Mouse (Mus musculus) embryonic facial prominence, embryonic 11.5 days (tissue): Measurements from ENCODE around the gene Abhd2. TPM values are rescaled to one million over a fixed set of nuclear protein-coding genes. Genes with fewer than 3 reads are reported as not detected.
A peak's percentile ranks its signal among the peaks of the same experiment; 100 is the strongest.

Experiments used
- ATAC-seq: fragments of 200-750 bp; cut with Nextera tagmentation; replicated peaks from 2 replicates; pipeline ENCODE4 v1.8.0; 2017; ENCODE audit warnings: low read depth; ENCODE audit not compliant: insufficient number of reproducible peaks, low FRiP score, low TSS enrichment
- DNase-seq: peaks from one replicate; pipeline ENCODE4 v3.0.0-alpha.2; 2015; ENCODE audit warnings: low spot score
- H3K27ac ChIP-seq: fragments of 300-500 bp; sonication (generic); replicated peaks from 2 replicates; pipeline ENCODE4 v1.5.1; 2014; ENCODE audit warnings: mild to moderate bottlenecking, low read depth, low read length, control low read depth
- H3K27me3 ChIP-seq: fragments of 300-500 bp; sonication (generic); 2 replicates; pipeline ENCODE4 v1.6.1; 2014; ENCODE audit warnings: mild to moderate bottlenecking, low read length, moderate library complexity, mixed read lengths; ENCODE audit not compliant: control insufficient read depth, insufficient read depth
- H3K36me3 ChIP-seq: fragments of 300-500 bp; sonication (generic); replicated peaks from 2 replicates; pipeline ENCODE4 v1.6.1; 2014; ENCODE audit warnings: low read depth, mild to moderate bottlenecking, low read length, moderate library complexity, mixed read lengths; ENCODE audit not compliant: control insufficient read depth, insufficient read depth
- H3K4me1 ChIP-seq: fragments of 300-500 bp; sonication (generic); 2 replicates; pipeline ENCODE4 v1.6.1; 2014; ENCODE audit warnings: low read length, mixed read lengths; ENCODE audit not compliant: control insufficient read depth, insufficient read depth
- H3K4me2 ChIP-seq: fragments of 300-500 bp; sonication (generic); 2 replicates; pipeline ENCODE4 v1.6.1; 2014; ENCODE audit warnings: low read depth, mild to moderate bottlenecking, control low read depth, low read length, moderate library complexity
- H3K4me3 ChIP-seq: fragments of 300-500 bp; sonication (generic); 2 replicates; pipeline ENCODE4 v1.5.1; 2014; ENCODE audit warnings: low read depth, low read length, control low read depth
- H3K9ac ChIP-seq: fragments of 300-500 bp; sonication (generic); replicated peaks from 2 replicates; pipeline ENCODE4 v1.6.1; 2014; ENCODE audit warnings: mild to moderate bottlenecking, control low read depth, low read length
- H3K9me3 ChIP-seq: fragments of 300-500 bp; sonication (generic); replicated peaks from 2 replicates; pipeline ENCODE4 v1.6.1; 2016; ENCODE audit warnings: mild to moderate bottlenecking, low read length, inconsistent platforms, mixed read lengths; ENCODE audit not compliant: control insufficient read depth
- WGBS: fragments of 180-500 bp; shearing (Covaris S2); extraction: QIAGEN DNeasy Blood & Tissue Kit; methylation state at CpG from one replicate; pipeline ENCODE4 v1.1.7; 2014; 5-methylcytosine and 5-hydroxymethylcytosine counted together
- polyA plus RNA-seq: library from polyadenylated mRNA; unstranded; fragments of >200 nt; fragmentation: Nextera tagmentation; extraction: Ambion mirVana; gene quantifications from 2 replicates; pipeline ENCODE4 v1.2.1, GENCODE M21; 2014

Gene Abhd2
- polyA plus RNA-seq, 1 experiment from 2014 or later = 12.2 TPM

- no peak overlapping the region for H3K4me2 ChIP-seq
- no peaks in the 10 kb centered on the region for H3K27me3 ChIP-seq
- H3K27ac ChIP-seq = no peak overlapping the region
- H3K4me1 ChIP-seq = no peaks in the 10 kb centered on the region
- no peak overlapping the region for H3K9ac ChIP-seq
- no peaks in the 10 kb centered on the region for H3K36me3 ChIP-seq
- ATAC-seq (0 out of 2 replicates have a peak, but pooled peaks have one; percentile 53), DNase-seq (peak; percentile 83)
- H3K4me3 ChIP-seq = no peak overlapping the region
- 44% methylated on average over 10 of the region's 10 CpGs for WGBS
- H3K9me3 ChIP-seq = no peaks in the 10 kb centered on the region
These were observed 98.4 kb downstream of the Abhd2 start for GRCm38 (mm10) chr7:79371321-79371879.

- H3K27ac ChIP-seq = no peak overlapping the region
- H3K4me2 ChIP-seq = no peak overlapping the region
- H3K4me3 ChIP-seq = no peak overlapping the region
- no peaks in the 10 kb centered on the region for H3K4me1 ChIP-seq
- H3K27me3 ChIP-seq = no peaks in the 10 kb centered on the region
- H3K9ac ChIP-seq = no peak overlapping the region
- ATAC-seq (no peak), DNase-seq (no peak)
- H3K9me3 ChIP-seq = no peaks in the 10 kb centered on the region
- H3K36me3 ChIP-seq = no peaks in the 10 kb centered on the region
These were observed 101.0 kb downstream of the Abhd2 start for GRCm38 (mm10) chr7:79374017-79374416.

- no peak overlapping the region for H3K27ac ChIP-seq
- H3K4me2 ChIP-seq = no peak overlapping the region
- no peaks in the 10 kb centered on the region for H3K36me3 ChIP-seq
- ATAC-seq (no peak), DNase-seq (no peak)
- H3K4me3 ChIP-seq = no peak overlapping the region
- WGBS = 79% methylated on average over 5 of the region's 5 CpGs
- no peak overlapping the region for H3K9ac ChIP-seq
- H3K27me3 ChIP-seq = no peaks in the 10 kb centered on the region
- H3K4me1 ChIP-seq = no peaks in the 10 kb centered on the region
- H3K9me3 ChIP-seq = no peaks in the 10 kb centered on the region
These were observed 102.6 kb downstream of the Abhd2 start for GRCm38 (mm10) chr7:79375594-79375993.

- Histone ChIP-seq H3K27ac (no peak overlapping the region), H3K4me2 (no peak overlapping the region), H3K9me3 (no peaks in the 10 kb centered on the region), H3K4me1 (no peaks in the 10 kb centered on the region), H3K27me3 (no peaks in the 10 kb centered on the region), H3K9ac (no peak overlapping the region), H3K36me3 (no peaks in the 10 kb centered on the region), H3K4me3 (no peak overlapping the region)
- 87% methylated on average over 10 of the region's 10 CpGs for WGBS
- DNase-seq (no peak), ATAC-seq (no peak)
These were observed 103.7 kb downstream of the Abhd2 start for GRCm38 (mm10) chr7:79376516-79377275.

- Histone ChIP-seq H3K4me2 (no peak within 1 kb of the TSS), H3K27me3 (no peaks in the 10 kb centered on the region), H3K4me1 (no peaks in the 10 kb centered on the region), H3K36me3 (no peaks in the 10 kb centered on the region), H3K9me3 (no peaks in the 10 kb centered on the region), H3K27ac (no peak within 1 kb of the TSS), H3K9ac (no peak within 1 kb of the TSS), H3K4me3 (no peak within 1 kb of the TSS)
- ATAC-seq (0 out of 2 replicates have a peak, but pooled peaks have one; percentile 14), DNase-seq (no peak)
- 61% methylated on average over 16 of the region's 16 CpGs for WGBS
These were observed 113.6 kb downstream of the Abhd2 start, which contains the start of gene Rlbp1 for GRCm38 (mm10) chr7:79386422-79387133. Rlbp1 (minus strand) TSS chr7:79387048.

GRCm38 (mm10) chr7:79387140-79387539 is 114.1 kb downstream of the Abhd2 start:
- WGBS = 67% methylated on average over 8 of the region's 8 CpGs
- DNase-seq (no peak), ATAC-seq (no peak)
- Histone ChIP-seq H3K36me3 (no peaks in the 10 kb centered on the region), H3K4me3 (no peak overlapping the region), H3K27ac (no peak overlapping the region), H3K4me1 (no peaks in the 10 kb centered on the region), H3K27me3 (no peaks in the 10 kb centered on the region), H3K9ac (no peak overlapping the region), H3K4me2 (no peak overlapping the region), H3K9me3 (no peaks in the 10 kb centered on the region)

- DNase-seq (no peak), ATAC-seq (no peak)
- no peaks in the 10 kb centered on the region for H3K4me1 ChIP-seq
These were observed 115.0 kb downstream of the Abhd2 start for GRCm38 (mm10) chr7:79387991-79388390.

More at GRCm38 (mm10) chr7:79387991-79388390, 115.0 kb downstream of the Abhd2 start:
- Histone ChIP-seq H3K4me3 (no peak overlapping the region), H3K9ac (no peak overlapping the region), H3K27me3 (no peaks in the 10 kb centered on the region), H3K9me3 (no peaks in the 10 kb centered on the region), H3K4me2 (no peak overlapping the region), H3K36me3 (no peaks in the 10 kb centered on the region), H3K27ac (no peak overlapping the region)
- 37% methylated on average over 7 of the region's 7 CpGs for WGBS
